Mouse (Mus musculus) gastrocnemius, adult 8-10 months (tissue): Measurements from ENCODE around the gene Bean1. TPM values are rescaled to one million over a fixed set of nuclear protein-coding genes. Genes with fewer than 3 reads are reported as not detected.

Experiments
- DNase-seq, 2 experiments: peaks; one replicate each; pipeline ENCODE4 v3.0.0; 2022; ENCODE audit warnings: low spot score in 2 of 2
- total RNA-seq, 4 experiments: library from RNA; stranded (reverse); gene quantifications; 2 replicates each; pipeline ENCODE4 v1.2.4; 2022

Bean1 gene
- total RNA-seq, 4 experiments from 2014 or later = 0.56 TPM; not detected in 3

DNA sequence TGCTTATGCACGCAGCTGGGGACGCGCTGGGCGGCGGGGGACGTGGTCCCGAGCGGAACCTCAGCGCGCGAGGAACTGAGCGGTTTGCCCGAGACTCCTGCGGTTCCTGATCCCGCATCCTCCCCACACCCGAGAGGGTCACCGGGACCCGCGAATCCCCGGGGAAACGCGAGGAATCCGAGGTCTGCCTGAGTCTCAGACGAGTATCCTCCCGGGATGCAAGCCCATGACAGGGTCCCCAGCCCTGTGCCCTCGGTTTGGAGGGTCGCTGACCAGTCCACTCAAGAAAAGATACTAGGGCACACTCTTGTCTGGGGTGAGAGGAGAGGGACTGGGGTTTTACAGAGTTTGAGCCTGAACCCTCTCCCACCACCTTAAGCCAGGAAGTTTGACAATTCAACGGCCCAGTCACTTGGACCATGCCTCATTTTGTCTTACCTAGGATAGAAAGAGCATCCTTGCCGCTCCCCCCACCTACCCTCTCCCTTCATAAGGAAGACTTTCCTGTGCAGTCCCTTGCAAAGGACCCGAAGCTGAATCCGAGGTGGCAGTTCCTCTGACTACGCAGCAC, 893 bp downstream of the Bean1 start:
- no peak for DNase-seq

DNA sequence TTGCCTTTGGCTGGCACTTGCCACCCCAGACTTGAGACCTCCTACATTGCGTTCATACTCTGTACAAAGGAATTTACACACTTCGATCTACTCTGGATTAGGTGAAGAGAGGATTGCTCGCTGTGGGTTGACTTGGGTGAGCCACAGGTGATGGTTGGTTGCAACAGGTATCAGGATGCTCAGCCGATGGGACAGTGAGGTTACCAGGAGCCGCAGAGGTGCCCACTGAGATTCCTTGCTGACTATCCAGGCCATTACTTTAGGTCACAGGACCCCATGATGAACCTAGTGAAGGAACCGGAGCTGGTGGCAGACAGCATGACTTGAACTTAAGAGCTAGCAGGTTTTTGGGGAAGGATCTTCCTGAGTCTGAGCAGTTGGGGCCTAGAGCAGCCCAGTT, 2.2 kb downstream of the Bean1 start:
- DNase-seq = no peak

DNA sequence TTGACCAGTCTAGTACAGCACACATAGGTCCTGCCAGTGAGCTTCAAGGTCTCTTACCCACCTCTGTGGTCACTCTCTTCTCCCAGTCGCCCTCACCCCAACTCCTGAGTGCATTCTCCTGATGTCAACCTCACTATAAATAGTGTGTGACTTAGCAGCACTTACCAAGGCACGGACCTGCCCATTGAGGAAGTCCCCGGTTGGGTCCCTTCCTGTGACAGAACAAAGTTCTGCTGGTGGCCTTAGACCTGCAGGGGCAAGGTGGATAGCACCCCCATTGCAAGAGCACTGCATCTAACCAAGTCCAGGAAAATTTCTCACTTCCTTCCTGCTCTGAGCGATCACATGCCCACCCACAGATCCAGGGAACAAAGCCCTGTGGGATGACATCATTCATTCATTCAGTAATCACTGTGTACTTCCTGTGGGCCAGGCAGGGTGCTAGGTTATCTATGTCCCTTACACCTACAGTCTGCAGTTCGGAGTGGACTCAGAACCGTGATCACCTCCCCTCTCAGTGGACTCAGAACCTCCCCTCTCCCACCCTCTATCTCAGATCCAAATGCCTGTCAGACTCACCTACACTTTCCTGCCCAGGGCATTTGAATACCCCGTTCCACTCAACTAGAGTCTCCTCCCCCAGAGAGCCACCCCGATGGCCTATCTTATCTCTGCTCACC, 5.7 kb downstream of the Bean1 start:
- no peak for DNase-seq

DNA sequence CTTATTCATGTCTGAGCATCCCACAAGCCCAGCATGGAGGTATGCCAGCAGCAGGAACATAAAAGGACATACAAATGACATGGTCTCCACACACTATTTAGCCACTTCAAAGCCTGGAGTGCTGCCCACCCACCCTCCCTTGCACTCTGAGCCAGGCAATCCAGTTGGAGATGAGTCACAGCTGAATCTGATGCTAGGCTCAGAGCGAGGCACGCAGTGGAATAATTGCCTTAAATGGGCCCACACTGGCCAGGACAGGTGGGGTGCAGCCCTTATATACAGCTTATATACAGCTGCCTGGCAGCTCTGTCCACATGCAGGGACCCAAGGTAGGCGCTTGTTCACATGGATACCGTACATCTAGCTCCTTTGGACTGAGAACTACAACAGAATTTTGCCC, 6.8 kb downstream of the Bean1 start:
- DNase-seq = no peak

DNA sequence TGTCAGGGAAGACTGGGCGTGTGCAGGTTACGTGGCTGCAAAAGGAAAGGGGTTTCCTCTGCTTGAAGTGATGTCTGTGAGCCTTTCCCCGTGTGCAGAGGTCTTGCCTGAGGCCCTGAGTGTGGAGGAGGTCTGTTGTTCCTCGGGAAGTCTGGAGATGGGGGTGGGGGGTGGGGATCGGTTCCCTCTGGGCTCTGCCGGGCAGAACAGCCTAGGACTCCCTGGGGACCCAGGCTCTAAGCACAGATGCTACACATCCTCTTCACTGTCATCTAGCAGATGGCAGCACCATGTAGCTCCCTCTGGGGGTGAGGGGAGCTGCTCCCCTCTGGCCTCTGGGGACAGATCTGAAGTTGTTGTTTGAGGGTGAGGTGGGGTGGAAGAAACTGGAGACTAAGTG, 14.7 kb downstream of the Bean1 start:
- DNase-seq = no peak

DNA sequence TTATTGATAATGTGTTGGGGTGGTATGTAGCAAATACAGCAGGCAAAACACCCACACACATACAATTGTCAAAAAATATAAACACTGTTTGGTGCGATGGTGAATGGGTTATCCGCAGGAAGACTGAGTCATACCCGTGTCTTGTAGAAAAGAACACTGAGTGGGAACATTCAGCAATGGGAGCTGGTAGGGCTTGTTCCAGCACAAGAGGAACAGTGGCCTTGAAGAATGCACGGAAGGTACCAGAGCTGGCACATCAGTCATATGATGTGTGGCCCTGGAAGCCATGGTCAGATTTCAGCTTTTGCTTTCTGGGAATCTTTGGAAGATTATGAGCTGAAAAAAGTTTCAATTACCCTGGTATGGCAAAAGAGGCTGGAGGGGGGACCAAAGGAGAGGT, 16.6 kb downstream of the Bean1 start:
- no peak for DNase-seq

DNA sequence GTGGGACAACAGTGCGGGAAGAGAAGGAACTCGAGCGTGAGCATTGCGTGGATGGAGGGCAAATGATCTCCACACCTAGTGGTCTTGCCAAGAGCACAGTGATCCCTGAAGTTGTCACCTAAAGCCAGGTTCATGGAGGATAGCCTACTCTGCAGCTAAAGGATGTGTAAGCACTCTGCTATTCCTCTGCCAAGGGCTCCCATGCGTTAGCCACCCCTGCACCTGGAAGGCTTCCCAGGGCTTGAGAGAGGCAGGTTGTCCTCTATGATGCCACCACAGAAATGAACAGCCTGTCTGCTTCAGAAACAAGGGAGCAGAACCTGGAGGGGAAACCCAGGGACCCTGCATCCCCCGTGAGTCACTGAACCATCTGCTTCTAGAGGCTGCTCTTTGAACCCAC, 17.4 kb downstream of the Bean1 start:
- DNase-seq = no peak

DNA sequence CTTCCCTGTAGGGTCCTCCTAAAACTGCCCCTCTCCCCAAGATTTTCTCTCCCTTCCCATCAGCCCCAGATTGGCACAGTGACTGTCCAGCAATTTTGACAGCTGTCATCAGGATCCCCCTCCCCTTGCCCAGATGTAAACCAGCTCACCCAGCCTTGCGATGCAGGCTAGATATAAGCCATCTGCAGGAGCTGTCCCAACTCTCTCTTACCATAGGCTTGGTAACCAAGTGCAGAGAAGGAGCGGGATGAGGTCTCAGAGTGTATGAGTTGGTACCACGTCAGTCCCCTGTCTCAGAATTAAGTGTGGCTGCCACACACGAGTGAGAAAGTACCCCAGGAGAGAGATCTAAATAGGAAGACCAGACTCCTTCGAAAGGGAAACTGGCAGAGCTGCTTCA, 18.2 kb downstream of the Bean1 start:
- no peak for DNase-seq

DNA sequence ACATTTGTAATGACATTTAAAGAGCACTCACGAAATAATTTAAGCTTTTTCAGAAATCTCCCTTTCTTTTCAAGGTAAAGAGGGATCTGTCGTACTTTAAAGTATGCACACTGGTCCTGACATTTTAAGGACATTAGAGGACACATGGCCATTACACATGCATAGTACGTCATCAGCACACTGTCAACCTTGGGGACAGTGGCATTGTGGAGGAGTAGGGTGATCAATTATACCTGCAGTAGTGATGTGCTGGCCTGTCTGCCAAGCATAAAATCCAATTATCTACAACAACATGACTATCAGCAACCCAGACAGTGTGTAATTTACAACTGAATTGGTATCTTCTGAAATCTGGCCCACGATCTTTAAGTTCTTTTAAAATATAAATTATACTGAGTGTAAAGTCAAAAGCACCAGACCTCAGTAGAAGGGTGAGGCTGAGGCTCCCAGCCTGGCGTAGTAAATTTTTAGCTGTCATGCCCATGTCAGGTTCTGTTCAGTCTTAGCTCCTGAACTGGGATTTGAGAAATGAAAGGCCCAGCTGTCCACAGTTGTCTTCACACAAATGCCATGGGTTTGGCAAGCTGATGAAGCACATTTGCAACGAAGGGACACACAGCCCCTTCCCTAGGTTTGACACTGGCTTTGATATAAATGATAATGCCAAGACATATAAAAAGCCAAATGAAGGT, 20.7 kb downstream of the Bean1 start:
- no peak for DNase-seq

DNA sequence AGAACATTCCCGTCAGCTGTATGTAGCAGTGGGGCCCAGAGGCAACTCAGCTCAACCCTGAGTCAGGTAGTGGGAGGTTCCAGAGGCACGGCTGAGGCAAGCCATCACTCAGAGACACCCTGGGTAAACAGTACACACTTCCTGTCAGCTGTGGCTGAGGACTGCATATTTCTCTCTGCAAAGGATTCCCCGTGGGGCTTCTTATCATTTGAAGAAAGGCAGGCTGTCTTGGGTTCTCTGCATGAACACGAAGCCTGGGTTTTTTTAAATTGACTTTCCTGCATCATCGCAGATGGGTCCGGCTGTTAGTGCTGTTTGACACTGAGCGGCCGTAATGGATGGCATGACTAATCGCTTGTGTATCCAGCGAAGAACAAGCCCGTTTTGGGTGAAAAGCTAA, 21.3 kb downstream of the Bean1 start:
- no peak for DNase-seq

DNA sequence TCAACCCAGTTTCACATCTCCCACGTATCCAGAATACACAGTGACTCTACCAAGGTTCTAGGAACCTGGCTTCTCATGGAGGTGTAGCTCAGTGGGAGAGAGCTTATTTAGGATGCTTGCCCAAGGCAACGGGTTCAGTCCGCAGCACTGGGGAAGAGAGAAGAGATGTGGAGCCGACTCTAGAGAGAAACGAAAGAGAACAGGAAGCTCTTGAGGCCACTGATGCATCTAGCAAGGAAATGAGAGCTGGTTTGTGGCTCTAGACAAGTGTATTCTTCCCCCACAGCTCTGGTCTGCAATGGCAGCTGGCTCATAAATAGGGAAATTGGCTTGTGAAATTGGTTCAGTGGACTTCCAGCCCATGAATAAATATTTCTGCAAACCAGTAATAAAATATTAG, 29.6 kb downstream of the Bean1 start:
- DNase-seq = no peak

DNA sequence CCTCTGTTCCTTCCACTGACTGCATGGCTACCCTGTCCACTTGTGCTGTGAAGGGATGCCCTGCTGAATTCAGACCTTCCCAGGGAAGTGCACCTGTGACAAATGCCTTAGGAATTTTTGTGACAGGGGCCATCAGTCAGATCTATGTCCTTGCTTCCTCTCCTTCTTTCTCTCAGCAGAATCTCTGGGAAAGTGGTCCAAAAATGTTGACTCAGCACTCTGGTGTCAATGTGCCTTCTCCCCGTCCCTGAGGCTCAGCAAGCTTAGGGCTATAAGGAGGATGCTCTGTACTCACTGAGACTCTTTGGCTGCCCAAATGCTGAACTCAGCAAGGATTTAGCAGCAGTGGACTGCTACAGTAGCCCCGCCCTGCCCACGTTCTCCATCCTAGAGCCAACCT, 31.4 kb downstream of the Bean1 start:
- DNase-seq = no peak

DNA sequence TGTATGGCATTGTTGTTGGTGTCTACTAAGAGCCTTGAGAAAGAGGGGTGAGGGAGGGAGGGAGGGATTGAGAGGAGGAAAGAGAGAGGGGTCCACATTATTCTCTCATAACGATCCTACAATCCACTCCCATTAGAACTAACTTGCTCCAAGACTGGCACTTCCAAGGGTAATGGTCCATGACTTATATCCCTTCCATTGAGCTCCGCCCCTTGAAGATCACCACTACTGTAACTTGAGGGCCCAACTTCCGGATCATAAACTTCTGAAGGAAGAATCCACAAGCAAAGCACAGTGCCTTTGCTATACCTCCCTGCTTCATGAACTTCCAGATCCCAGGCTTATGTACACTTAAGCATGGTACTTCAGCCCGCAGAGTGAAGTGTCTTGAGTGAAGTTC, 32.1 kb downstream of the Bean1 start:
- DNase-seq = no peak

DNA sequence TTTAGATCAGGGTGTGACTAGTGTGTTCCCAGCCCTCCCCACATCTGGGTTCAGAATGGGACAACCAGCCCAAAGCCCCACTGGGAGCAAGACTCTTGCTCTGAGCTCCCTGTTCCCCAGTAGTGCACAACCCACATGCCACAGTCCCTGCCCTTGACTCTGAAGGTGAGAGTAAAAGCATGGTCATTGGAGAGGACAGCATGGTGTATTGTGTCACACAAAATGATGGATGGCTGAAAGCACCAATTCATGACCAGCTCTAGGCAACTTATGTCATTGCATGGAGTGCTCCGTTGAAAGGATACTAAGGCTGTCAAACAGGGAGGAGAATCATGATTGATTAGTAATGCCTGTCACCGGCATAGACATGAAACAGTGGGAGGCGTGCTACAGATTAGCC, 35.0 kb downstream of the Bean1 start:
- DNase-seq = no peak

DNA sequence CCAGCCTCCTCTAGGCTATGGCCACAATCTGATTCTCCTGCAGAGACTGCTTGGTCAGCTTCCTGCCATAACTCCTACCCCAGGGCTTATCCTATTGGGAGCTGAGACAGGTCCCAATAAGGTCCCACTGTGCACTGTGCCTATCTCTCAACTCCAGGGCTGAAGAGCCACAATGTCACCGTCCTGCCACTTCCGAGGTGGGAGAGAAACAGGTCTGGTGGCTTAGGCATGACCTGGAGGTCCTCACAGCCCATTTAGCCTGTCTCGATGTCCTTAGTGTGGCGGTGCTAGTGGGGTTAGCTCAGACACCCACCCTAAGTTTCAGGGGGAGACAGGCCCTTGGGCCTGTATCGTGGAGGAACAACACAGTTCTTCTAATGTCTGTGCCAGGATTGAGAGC, 47.4 kb downstream of the Bean1 start:
- DNase-seq = no peak

DNA sequence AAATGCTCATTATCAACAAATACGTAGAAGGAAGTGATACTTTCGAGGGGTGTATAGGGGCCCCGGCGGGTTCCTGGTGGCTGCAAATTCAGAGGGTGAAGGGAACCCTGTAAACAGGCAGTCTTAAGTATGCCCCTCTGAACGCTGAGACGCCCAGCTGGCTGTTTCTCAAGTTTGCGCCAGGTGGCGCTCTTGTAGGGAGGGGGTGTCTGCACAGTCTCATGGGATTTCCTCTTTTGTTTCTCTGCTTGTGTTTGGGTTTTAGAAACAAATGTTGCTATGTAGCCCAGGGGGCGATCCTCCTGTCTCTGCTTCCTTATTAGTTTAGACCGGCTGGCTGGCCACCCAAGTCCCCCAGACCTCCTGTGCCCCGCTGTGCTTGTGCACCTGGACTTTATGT, 48.8 kb downstream of the Bean1 start:
- no peak for DNase-seq

DNA sequence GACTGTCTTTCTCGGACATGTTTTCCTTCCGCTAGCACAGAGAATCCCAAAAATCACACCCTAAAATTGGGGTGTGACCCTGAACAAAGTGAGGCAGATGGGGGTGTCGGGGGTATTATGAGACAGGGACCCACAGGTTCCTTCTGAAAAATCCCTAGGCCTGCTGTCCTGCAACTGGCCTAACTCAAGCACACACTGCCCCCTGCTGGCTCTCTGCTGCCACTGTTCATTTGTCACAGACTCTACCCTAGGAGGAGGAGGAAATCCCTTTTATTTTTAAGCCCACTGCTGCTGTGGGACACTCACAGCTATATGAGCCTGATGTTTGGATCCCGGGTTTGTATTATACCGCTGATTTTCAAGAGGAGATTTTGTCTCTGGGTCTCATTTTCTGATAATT, 49.6 kb downstream of the Bean1 start:
- DNase-seq = peak; percentile 15 to 49

DNA sequence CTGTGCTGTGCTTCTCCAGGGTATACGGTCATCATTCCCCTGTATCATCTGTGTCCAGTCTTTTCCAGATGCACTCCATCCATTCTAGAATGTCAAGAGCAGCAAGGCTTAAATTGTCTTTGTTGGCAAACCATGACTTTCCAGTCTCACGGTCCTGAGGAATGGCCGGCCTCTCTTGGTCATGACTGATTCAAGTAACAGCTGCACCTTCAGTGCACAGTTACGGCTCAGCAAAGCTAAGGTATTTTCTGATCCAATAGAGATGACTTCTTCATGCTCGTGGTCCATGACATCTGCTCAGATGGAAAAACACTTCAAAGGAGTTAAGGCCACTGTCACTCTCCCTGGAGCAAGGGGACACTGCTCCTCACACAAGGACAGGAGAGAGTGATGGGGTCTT, 56.8 kb downstream of the Bean1 start:
- DNase-seq = no peak

DNA sequence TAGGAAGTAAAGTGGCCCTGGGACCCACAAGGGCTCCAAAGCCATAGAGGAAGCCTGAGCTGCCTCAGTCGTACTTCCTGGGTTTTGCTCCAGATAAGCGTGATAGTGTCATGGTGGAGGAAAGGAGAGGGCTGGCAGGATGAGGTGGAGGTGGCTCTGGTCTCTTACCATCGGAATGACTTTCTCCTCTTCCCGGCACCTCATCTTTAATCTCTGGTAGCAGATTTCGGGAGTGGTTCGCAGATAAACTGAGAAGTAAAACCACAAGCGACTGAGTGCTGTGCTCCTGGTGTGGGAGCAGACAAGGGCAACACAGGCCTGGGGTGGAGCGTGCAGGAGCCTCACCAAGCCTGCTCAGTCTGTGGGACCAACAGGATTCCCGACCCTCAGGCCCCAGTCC, 60.1 kb downstream of the Bean1 start:
- DNase-seq = no peak

DNA sequence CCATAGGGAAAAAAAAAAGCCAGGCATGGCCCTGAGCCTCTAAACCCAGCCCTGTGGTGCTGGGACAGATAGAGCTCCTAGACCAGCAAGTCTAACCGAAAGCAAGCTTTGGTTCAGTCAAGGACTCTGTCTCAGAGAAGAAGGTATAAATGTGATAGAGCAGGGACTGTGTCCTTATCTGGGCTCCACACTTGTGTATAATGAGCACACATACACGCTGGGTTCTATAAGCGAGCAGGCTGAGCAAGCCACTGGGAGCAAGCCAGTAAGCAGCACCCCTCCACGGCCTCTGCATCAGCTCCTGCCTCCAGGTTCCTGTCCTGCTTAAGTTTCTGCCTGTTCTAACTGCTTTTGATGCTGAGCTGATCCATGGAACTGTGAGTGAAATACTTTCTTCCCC, 61.8 kb downstream of the Bean1 start:
- no peak for DNase-seq

DNA sequence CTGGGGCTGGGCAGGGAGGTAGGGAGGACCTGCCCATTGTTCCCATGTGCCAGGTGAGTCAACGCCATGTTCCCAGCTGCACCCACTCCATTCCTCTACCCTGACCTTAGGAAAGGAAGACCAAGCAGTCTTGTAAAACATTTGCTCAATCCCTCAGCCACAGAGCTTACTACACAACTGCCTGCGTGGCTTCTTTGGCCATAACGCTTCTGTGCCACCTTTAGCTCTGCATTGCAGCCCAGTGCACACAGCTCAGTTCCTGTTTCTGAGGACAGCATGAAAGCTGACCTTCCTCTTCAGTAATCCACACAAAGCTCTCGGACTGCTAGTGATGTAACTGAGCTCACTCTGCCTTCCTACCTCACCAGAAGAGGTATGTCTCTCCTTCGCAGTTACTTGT, 62.7 kb downstream of the Bean1 start:
- DNase-seq = no peak

DNA sequence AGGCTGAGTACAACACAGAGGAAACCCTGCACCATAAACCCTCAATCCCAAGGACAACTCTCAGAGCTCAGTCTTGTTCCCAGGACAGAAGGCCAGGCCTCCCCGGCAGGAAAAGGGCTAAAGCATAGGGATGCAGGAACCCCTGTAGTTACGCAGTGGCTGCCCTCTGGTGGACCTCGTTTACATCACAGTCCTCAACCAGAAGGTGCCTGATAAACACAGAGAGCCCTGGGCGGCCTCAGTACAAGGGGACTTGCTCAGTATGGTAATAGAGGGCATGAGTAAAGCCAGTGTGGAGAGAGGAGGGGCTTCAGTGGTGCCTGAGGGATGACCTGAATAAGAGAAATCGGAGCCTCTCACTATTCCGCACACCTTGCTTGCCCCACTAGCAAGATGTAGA, 64.3 kb downstream of the Bean1 start:
- DNase-seq = no peak

DNA sequence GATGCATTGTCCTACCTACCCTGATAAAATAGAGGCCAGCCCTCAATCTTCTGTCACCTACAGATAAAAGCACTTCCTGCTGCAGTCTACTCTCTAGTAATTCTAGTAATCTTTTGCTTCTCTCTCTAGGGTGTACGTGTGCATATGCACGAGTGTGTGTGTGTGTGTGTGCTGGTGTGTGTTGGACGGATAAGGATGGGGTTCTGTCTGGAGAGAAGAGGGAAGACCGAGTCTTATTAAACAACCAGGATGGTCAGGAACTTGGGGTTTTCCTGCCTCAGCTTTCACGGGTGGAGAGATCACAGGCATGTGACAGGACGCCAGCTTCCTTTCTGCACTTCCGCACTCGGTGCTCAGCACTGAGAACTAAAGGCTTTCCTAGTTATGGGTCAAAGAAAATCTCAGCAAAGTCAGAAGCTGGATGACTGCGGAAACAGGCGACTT, 69.2 kb downstream of the Bean1 start:
- DNase-seq = no peak
